Mouse (Mus musculus) cerebellum, adult 11-12 months (tissue): Measurements from ENCODE around the gene Serpina3k.
"Not testable (repeated sequence)": the region's sequence is repeated elsewhere in the genome, so short reads cannot be mapped to it uniquely, and the experiment has no call there.

Source experiments
- DNase-seq: peaks from one replicate; pipeline ENCODE4 v3.0.0; 2022

Gene Serpina3k

DNA sequence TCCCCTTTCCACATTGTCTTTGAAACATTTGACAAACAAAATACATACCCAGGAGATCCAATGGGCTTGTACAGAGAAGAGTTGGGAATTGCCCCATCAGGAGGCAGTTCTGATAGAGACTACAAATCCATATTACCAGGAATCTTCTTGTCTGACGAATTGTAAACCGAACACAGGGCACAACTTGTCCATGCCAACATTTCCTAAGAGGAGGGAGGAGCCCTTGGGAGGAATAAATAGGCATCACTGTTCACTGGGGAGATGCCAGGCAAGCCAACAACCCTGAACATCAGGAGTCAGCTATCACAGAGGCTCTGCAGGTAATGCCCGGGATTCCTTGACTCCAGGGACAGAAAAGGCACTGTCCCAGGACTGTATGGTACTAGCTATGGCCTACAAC is at the start of gene Serpina3k, which contains the start of gene Serpina3m:
Gene Serpina3k (plus strand): TSS at position 261 of the 400 bp plus-strand sequence.
Gene Serpina3m (plus strand): TSS at position 261 of the 400 bp plus-strand sequence.
- DNase-seq, result not testable (repeated sequence)

DNA sequence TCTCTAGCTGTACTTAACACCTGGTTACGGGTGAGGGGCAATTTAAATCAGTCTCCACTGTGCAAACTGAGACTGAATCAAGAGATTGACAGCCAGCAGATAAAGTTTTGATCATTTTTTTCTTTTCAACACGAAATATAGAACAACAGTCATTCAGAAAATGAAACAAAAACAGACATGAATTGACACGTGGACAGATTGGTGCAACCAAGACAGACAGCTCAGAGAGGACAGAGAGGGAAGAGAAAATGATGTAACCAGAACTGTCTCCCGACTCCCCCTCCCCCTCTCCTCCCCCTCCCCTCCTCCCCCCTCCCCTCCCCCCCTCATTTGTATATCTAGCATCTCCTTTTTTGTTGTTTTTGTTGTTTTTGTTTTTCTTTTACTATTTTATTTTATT is 48.4 kb upstream of the Serpina3k start:
- no peak for DNase-seq

DNA sequence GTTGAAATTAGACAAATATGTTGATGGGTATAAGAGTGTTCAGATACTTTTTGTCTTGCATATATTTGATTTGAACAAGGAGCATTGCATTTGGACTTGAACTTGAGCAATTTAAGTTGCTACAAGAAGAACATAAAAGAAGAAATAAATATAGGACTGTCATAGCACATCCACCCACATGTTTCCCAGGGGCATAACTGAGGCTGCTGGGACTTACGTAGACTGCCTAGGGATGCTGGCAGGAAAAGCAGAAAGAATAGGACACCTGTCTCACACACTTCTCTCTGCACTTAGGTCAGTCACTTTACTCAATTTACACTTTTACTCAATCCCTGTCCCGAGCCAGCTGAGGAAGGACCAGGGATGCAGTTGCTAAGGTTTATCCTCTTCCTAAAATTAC is 44.3 kb upstream of the Serpina3k start:
- no peak for DNase-seq

DNA sequence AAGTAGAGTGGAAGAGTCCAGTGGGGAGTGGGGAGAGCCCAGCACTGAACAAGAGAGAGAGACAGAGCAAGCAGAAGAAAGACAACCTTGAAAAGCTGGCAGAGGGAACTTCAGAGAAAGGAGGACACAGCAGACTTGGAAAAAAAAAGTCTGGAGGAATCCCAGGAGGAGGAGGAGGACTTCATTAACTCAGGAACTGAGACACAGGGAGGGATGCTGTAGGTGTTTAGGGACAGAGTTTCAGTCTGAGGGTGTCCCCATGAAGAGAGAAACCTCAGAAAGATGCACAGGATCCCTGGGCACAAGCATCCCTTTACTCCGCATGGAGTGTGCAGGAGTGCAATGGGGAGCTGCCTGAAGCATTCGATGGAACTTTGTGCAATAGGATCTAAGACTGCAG is 40.2 kb upstream of the Serpina3k start:
- DNase-seq, result no peak

DNA sequence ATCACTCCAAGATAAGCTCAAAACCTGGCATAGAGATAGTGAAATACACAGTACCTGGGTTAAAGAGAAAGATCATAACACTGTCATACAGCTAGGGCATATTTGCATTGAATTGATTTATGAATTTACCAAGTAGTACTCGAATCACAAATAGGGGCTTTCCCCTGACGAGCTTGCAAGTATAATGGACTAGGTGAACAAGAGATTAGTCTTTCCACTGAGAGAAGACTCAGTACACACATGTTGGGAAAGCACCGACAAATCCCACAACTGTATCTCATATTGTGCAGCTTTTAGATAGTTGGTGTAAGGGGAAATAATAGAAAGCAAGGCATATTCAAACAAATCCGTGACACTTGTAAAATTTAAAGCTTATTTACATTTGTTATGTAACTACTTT is 32.3 kb upstream of the Serpina3k start:
- DNase-seq, result no peak

DNA sequence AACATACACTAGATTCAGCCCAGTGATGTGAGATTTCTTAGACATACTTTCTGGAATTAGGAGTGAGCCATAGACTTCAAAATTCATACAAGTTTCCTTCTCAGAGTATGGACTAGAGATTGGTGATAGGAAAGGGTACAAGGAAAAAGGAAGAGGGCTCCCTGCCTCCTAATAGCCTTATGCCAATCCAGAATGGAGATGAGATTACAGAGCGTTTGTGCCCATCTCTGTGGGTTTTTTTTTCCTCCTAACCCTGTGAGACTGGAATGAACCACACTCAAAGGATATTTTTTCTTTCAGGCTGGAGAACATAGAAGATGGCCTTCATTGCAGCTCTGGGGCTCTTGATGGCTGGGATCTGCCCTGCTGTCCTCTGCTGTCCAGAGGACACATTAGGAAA is 24.0 kb upstream of the Serpina3k start, which contains the start of gene Serpina3j:
Gene Serpina3j (plus strand): TSS at position 301 of the 400 bp plus-strand sequence.
- DNase-seq, result no peak

DNA sequence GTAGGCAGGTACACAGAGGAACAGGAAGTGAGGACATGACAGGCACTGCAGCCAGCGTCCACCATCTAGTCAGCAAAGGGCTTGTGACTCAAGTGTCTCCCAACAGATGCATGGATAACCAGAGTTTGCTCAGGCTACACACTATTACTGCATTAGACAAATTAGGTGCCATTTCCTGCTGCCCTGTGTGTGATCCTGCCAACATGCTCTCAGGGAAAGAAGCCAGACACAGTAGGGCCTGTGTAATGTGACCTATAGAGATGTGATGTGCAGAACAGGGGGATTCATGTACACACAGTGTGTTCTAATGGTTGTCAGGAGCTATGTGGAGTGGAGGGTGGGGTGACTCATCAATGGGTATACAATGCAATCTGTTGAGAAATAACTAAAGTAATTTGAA is 15.8 kb upstream of the Serpina3k start:
- no peak for DNase-seq

DNA sequence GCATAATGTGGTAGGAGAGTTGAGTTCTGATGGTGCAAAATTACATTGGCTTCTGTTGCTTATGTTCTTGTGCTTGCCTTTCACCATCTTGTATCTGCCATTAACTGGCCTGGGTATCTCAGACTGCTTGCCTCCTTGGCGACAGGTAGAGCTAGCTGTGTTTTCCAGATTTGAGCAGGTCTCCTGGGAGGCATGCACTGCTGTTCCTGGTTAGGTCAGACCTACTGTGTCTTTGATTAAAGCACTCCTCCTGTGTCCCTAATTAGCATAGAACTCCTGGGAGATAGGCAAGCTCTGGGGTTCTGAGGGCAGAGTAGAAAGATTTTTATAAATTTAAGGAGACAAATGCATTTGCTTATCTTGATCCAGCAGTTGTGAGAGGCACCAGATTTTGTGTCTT is 6.6 kb upstream of the Serpina3k start:
- no peak for DNase-seq

DNA sequence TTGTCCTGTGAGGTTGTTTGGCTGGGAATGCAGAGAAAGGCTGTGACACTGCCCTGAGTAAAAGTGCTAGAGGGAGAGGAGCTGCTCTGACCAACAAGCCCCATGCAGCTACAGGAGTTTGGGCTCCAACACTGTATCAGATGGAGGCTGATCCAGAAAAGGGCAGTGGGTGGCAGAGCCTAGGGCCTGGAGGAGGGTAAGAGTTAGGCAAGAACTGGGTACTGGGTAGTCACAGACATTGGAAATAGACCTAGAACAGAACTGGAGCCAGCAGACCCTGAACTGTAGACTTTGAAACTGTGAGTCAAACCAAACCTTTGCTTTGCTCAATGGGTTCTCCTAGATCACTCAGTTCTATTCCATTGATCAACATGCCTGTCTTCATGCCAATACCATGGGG is 1.4 kb upstream of the Serpina3k start:
- DNase-seq, result not testable (repeated sequence)

DNA sequence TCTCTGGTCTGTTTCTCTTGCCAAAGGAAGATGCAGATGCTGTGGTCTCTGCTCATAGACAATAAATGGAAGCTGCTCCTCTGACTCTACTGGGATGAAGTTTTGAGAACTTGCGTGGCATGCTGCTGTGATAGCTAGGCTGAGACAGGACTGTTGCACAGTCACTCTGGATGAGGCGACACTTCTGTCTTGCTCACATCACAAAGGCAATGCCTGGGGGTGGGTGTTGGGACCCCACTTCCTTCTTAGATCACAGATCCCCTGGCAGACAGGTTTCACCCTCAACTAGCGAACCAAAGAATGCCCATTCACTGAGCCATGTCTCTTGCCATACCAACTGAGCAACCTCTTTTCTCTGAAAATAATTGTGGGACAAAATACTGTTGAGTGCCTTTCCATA is 419 bp downstream of the Serpina3k start:
- no peak for DNase-seq

DNA sequence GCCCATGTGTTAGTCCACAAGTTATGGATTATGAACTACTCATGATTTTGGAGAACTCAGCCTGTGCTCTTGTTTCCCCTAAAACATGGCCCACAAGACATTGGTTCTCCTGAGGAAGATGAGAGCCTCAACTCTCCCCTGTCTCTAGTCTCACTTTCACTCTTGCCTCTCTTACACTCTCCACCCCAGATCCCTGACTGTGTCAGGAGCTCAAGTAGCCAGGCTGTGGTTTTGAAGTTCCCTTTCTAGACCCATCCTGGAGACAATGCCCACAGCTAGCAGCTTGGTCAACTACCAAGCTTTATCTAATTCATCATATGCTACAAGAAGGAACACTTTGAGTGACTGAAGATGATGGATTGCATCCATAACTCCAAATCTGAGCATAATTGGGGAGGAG is 4.2 kb downstream of the Serpina3k start:
- not testable (repeated sequence) for DNase-seq

DNA sequence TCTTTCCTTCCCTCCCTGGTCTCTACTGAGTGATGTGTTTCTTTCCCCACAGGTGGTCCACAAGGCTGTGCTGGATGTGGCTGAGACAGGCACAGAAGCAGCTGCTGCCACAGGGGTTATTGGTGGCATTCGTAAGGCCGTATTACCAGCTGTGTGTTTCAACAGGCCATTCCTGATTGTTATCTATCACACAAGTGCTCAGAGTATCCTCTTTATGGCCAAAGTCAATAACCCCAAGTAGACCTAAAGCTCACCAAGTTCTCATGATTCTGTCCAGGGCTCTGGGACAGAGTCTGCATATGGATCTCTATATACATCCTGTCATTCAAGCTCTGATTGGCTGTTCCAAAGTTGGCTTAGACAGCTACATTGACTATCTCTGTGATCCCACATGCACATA is 6.9 kb downstream of the Serpina3k start:
- DNase-seq, result no peak

DNA sequence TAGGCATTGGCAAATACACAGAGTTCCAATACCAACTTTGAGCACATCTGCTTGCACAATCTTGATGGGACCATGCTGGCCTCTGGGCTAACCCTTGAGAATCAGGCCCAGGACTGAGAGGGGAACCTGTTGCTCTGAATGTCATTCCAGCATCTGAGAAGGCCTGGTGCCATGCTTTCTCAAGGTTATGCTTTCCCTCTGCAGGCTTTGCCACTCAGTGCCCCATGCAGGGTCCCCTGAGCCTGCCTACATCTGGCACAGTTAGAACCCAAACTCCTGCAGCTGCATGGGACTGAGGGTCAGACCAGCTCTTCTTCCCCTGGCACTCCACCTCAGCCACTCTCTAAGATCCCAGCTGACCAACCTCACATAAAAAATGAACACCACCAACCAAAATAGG is 7.4 kb downstream of the Serpina3k start:
- no peak for DNase-seq

DNA sequence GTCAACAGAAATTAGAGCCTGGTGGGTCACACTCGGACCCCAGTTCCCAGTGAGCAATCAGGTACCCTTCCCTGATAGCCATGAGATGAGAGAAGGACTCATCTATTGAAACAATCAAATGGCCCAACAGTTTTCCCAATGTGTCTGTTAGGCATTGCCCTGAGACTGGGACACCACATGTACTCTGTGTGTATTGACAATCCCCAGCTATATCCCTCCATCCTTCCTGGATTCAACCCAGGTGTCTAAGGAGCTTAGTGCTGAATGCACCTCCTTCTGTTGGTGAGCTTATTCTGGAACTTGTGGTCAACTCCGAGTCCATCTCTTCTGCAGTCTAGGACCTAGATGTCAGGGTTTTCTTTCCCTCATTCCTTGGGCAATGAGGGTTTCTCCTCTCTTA is 8.8 kb downstream of the Serpina3k start:
- DNase-seq, result no peak

DNA sequence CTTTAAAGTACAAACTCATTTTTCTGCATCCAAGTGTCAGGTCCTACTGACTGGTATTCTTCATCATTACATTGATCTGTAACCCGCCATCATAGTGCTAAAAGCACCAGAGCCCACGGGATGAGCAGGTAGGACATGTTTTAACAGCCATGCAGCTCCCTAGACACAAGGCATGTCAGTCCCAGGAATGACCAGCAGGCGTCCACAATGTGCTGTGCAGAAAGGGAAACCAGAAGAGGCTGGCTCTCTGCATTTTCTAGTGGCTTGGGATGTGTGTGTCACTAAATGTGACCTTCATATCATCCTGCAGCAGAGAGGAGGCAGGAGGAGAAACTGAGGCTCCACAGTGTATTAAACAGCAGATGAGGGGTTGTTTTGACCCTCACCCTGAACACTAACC is 13.5 kb downstream of the Serpina3k start:
- DNase-seq, result peak; percentile 2

DNA sequence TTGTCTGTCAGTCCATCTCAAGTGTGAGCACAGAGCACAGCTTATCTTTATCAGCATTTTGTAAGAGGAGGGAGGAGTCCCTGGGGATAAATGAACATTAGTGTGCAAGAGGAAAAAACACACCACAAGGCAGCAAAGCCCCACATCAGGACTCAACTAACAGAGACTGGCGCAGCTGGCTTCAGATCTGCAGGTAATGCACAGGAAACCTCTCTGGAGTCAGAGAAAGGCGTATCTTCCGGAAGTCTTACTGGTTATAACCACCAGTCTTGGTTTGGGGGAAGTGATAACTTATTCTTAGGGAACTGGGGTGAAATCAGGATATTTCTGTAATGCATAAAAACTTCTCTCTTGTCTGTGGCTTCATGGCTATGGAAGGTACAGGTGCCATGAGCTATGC is 17.7 kb downstream of the Serpina3k start:
- no peak for DNase-seq

DNA sequence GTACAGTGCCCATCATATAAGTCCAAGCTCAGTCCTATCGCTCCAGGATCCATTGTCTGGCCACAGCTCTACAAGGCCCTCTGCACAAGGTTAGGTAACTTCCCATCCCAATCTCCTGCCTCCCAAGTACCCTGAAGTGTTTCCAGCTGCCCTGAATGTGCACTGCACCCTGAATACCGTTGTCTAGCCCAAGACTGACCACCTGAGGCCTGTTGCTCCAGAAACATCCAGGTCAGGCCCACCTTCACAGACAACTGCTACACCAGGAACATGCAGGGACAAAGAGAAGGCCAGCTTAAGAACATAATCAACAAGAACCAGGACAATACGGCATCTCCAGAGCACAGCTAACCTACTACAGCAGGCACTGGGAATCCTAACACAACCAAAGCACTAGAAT is 31.7 kb downstream of the Serpina3k start:
- DNase-seq, result no peak

DNA sequence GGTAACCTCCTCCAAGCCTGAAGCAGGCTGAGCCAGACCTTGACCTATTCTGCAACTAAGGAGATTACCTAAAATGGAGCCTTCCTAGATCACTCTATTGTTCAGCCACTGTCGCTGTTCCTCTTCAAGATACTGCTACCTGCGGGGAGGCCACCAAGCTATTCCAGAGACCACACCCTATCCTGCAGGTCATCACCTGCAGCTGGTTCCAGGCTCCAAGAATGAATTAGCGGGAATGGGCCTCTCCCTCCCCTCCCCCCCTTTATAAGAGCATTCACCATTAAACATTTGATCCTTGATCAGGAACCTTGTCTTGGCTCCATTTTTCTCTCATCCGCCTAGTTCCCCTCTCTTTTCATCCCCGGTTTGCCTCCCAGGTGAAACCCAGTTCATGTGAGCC is 38.9 kb downstream of the Serpina3k start:
- not testable (repeated sequence) for DNase-seq

DNA sequence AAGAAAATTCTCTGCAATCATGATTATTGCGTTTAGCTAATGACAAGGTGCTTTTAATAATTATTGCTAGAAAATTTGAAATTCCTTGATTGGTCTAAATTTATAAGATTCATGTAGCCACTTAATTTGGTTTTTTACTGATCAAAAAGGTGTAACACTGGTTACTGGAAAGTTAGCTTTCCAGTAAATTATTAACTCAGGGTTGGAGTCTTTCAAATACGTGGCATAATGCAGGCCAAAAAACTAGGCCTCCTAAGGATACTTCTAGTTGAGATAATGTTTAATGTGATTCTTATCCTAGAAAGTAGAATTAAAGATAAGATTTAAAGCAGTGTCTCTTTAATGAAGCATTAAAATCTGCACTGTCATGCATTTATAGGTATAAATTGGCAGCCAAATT is 40.1 kb downstream of the Serpina3k start:
- not testable (repeated sequence) for DNase-seq

DNA sequence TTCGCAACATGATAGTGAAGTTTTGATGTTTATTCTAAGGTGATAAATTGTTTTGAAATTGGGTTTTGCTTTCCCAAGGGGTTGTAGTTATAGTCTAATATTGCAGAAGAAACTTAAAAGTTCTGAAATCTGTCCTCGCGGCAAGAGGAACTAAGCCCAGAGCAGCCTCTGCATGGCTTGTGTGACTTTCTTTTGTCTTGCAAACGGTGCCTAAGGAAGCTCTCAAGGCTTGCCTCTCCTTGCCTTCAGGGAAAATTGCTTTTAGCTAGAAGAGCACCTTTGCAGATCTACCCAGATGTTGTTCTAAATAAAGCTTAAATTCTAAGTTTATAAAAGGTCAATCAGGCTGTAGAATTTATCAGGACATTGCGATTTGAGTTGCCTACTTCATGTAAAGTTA is 40.5 kb downstream of the Serpina3k start:
- not testable (repeated sequence) for DNase-seq

DNA sequence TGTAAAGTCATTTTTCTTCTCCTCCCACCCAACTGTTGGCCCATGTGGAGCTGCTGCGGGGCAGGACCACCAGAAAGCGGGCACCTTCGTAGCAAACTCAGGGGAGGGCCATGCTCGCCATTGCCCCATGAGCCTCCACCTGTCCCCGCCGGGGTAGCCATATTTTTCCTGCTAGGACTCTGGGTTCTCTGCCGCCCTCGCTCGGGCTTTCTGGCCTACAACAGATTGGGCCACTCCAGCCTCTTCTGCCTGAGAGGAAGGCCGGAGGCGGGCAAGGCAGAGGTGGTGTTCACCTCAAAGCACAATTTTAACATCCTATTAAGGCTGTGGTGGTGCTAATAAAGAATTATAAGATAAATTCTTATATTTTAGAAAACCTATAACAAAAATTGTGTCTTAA is 41.6 kb downstream of the Serpina3k start:
- DNase-seq, result no peak

DNA sequence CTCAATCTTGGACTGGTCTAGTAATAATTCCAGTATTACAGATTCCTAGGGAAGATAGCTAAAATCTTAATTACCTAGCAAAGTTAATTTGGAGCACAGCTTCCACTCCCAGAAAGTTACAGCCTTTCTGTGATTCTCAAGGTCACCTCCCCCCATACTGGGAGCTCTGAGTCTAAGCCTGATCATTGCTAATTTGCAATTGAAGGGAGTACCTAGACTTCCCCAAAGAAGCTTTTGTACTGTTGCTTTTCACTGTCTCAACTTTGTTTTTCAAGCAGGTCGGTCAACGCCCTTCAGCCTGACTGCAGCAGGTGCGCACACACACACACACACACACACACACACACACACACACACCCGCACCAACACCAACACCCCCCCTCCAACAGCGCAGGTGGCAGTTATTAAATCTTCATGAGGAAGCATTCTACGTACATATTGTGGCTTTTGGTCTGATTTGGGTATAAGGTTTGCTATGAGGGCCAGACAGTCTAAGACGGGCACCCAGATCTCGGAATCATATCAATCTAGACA is 42.9 kb downstream of the Serpina3k start:
- DNase-seq, result not testable (repeated sequence)

DNA sequence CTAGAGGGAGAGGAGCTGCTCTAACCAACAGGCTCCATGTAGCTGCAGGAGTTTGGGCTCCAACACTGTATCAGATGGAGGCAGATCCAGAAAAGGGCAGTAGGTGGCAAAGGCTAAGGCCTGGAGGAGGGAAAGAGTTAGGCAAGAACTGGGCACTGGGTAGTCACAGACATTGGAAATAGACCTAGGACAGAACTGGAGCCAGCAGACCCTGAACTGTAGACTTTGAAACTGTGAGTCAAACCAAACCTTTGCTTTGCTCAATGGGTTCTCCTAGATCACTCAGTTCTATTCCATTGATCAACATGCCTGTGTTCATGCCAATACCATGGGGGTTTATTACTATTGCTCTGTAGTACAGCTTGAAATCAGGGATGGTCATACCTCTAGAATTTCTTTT is 47.7 kb downstream of the Serpina3k start:
- not testable (repeated sequence) for DNase-seq

DNA sequence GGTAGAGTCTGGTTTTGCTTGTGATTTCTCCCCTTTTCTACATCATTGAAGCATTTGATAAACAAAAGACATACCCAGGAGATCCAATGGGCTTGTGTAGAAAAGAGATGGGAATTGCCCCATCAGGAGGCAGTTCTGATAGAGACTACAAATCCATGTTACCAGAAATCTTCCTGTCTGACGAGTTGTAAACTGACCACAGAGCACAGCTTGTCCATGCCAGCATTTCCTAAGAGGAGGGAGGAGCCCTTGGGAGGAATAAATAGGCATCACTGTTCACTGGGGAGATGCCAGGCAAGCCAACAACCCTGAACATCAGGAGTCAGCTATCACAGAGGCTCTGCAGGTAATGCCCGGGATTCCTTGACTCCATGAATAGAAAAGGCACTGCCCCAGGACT is 48.6 kb downstream of the Serpina3k start:
- DNase-seq, result not testable (repeated sequence)

DNA sequence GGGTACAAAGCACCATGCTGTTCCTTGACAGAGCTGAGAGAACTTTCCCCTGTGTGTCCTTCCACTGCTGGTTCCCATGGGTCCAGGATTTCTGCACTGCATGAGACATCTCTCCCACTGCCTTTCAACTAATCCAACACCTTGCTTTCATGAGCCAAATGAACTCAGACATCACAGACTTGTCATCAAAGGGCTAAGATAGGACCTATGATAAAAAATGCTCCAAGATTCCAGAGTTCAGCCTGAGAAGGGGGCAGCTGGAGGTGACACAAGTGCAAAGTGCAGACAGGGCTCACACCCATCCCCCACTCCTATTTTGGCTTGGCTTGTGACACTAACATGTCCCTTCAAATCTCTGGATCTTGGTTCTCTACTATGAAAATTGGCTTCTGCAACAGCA is 50.2 kb downstream of the Serpina3k start:
- DNase-seq, result no peak

DNA sequence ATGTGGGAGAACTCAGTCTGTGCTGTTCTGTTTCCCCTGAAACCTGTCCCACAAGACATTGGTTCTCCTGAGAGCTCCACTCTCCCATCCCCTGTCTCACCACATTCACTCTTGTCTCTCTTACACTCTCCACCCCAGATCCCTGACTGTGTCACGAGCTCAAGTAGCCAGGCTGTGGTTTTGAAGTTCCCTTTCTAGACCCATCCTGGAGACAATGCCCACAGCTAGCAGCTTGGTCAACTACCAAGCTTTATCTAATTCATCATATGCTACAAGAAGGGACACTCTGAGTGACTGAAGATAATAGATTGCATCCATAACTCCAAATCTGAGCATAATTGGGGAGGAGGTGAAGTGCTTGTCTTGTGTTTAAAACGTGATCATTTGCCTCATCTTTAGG is 52.8 kb downstream of the Serpina3k start:
- not testable (repeated sequence) for DNase-seq
